In the genomic region with DNA sequence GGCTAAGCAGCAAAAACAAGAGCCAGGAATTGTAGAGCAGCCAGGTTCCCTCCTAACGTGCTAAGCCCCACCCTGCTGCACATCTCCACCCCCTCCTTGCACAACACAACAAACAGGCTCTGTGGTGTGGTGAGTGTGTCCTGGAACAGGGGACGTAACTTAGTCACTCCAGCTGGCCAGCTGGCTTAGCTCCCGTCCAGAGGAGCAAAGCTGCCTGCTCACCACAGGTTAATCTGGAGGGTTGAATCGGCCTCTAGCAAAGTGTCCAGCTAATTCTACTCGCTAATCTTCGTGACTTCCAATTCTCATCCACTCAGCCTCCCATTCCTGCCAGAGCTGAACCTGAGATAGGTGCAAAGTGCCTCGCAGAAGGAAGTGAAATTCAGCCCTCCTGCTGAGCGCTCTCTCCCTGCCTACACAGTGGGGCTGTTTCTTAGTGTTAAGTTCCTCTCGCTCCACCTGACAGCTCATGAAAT, we compare ENCODE assay signal across 8 mouse cellular contexts. TPM values are rescaled to one million over a fixed set of nuclear protein-coding genes. Genes with fewer than 3 reads are reported as not detected.
DNase-seq lines count a peak whose midpoint lies in the region; ATAC-seq lines count a peak whose summit lies in the region.

No protein-coding gene starts in this region.

- DNase-seq in heart, adult 11 months: peak; percentile 98
- DNase-seq in heart, postnatal 25 days (ENCODE audit: low spot score): no peak
- DNase-seq in embryo, embryonic 9.5 days (ENCODE audit: extremely low spot score): peak; percentile 16
- peak; percentile 62 to 73 for DNase-seq in heart, postnatal 36 days
- DNase-seq in midbrain, embryonic 14.5 days: no peak
- DNase-seq in frontal cortex, adult 2 months (ENCODE audit: extremely low spot score in 1 of 2, low spot score in 1 of 2): no peak
- DNase-seq in layer of hippocampus, adult 11-12 months (ENCODE audit: low spot score): no peak

- no peaks in the 10 kb centered on the region for H3K27me3 ChIP-seq in limb, embryonic 12.5 days
- H3K27me3 ChIP-seq in midbrain, embryonic 14.5 days (ENCODE audit: control insufficient read depth, insufficient read depth, low read length): peaks cover 9% of the 10 kb centered on the region; the same call in 1 of the 2 replicates

- H3K36me3 ChIP-seq in limb, embryonic 12.5 days: peaks cover 4% of the 10 kb centered on the region; the same call in 1 of the 2 replicates
- no peaks in the 10 kb centered on the region for H3K36me3 ChIP-seq in midbrain, embryonic 14.5 days (ENCODE audit: control insufficient read depth, insufficient read depth, low read length)

- no peak overlapping the region; the same call in 1 of the 2 replicates for H3K9ac ChIP-seq in limb, embryonic 12.5 days (replicated peaks)
- H3K9ac ChIP-seq in midbrain, embryonic 14.5 days (replicated peaks; ENCODE audit: low read length): no peak overlapping the region

- no peak for ATAC-seq in limb, embryonic 12.5 days (ENCODE audit: insufficient number of reproducible peaks, insufficient read depth, low FRiP score, low TSS enrichment, low read depth)
- no peak for ATAC-seq in midbrain, embryonic 14.5 days (ENCODE audit: low FRiP score, low TSS enrichment)

- H3K4me2 ChIP-seq in limb, embryonic 12.5 days: peak overlapping the region; percentile 86
- peak overlapping the region; percentile 95 for H3K4me2 ChIP-seq in midbrain, embryonic 14.5 days (ENCODE audit: low read length)

- 7% methylated on average over 9 of the region's 9 CpGs for WGBS in limb, embryonic 12.5 days
- WGBS in midbrain, embryonic 14.5 days: 12% methylated on average over 9 of the region's 9 CpGs

- intact Hi-C loops in heart, postnatal 25 days (cut with DNase I): loop anchor here (5.0 kb wide), 1 partner anchor 35 kb away; no protein-coding TSS in a partner anchor
- intact Hi-C loops in heart, postnatal 36 days (cut with DNase I): loop anchor here (1.0 to 5.0 kb wide), 4 partner anchors 20 to 200 kb away; partner anchors contain the start of genes Bub1b and Inafm2

- H3K4me3 ChIP-seq in limb, embryonic 12.5 days (replicated peaks): peak overlapping the region; percentile 92
- H3K4me3 ChIP-seq in midbrain, embryonic 14.5 days (replicated peaks; ENCODE audit: low read depth, low read length): peak overlapping the region; percentile 8; the same call in 1 of the 2 replicates

- H3K4me1 ChIP-seq in limb, embryonic 12.5 days (replicated peaks): peaks cover 67% of the 10 kb centered on the region
- peaks cover 33% of the 10 kb centered on the region for H3K4me1 ChIP-seq in midbrain, embryonic 14.5 days (ENCODE audit: control insufficient read depth, insufficient read depth, low read length)

- H3K27ac ChIP-seq in limb, embryonic 12.5 days: peak overlapping the region; percentile 9
- no peak overlapping the region for H3K27ac ChIP-seq in midbrain, embryonic 14.5 days (replicated peaks; ENCODE audit: low read depth, low read length)

- no peaks in the 10 kb centered on the region for H3K9me3 ChIP-seq in limb, embryonic 12.5 days
- no peaks in the 10 kb centered on the region for H3K9me3 ChIP-seq in midbrain, embryonic 14.5 days (ENCODE audit: control insufficient read depth, low read length)

RNA-seq across cellular contexts. Expression of gene Bmf, which starts 1.9 kb away (rescaled TPM):
- total RNA-seq in heart, postnatal 25 days (2021): 10 to 100 TPM in 1 of 2 experiments, 1 to 10 TPM in 1; 7.3 to 11.5 TPM
- total RNA-seq in heart, postnatal 36 days (2021): 1 to 10 TPM; 6.7 to 8.2 TPM
- polyA plus RNA-seq in limb, embryonic 12.5 days (2016; fragmentation: Nextera tagmentation; extraction: Ambion mirVana): 4.8 and 7.1 TPM in 2 replicates
- polyA plus RNA-seq in midbrain, embryonic 14.5 days (2014; fragmentation: Nextera tagmentation; extraction: Ambion mirVana): 1.9 and 2.8 TPM in 2 replicates
- polyA plus RNA-seq in frontal cortex, adult 2 months (2012; rRNA removed): 2.4 and 3.8 TPM in 2 replicates

RNA-seq across cellular contexts. Expression of gene Bub1b, which starts 50.4 kb away (rescaled TPM):
- 1 to 10 TPM; 1.9 to 2.2 TPM for total RNA-seq in heart, postnatal 25 days (2021)
- 1 to 10 TPM; 1.4 to 1.8 TPM for total RNA-seq in heart, postnatal 36 days (2021)
- 119 and 127 TPM in 2 replicates for polyA plus RNA-seq in limb, embryonic 12.5 days (2016; fragmentation: Nextera tagmentation; extraction: Ambion mirVana)
- polyA plus RNA-seq in midbrain, embryonic 14.5 days (2014; fragmentation: Nextera tagmentation; extraction: Ambion mirVana): 8.4 and 19.7 TPM in 2 replicates
- 2.3 and 4.8 TPM in 2 replicates for polyA plus RNA-seq in frontal cortex, adult 2 months (2012; rRNA removed)

Comparison
In these comparisons a context has a peak if more than half of its experiments do, and no peak if none do; other contexts are left out.
1. DNase-seq: peak in heart, adult 11 months (single experiment), embryo, embryonic 9.5 days (single experiment) and heart, postnatal 36 days (2 of 2); none in heart, postnatal 25 days (single experiment), midbrain, embryonic 14.5 days (single experiment), frontal cortex, adult 2 months (0 of 2) and layer of hippocampus, adult 11-12 months (single experiment).